Mouse (Mus musculus) embryonic facial prominence, embryonic 12.5 days (tissue): ENCODE results near the gene Thg1l. TPM values are rescaled to one million over a fixed set of nuclear protein-coding genes. Genes with fewer than 3 reads are reported as not detected.

Experiments used
- ATAC-seq: fragments of 200-750 bp; cut with Nextera tagmentation; 2 replicates; pipeline ENCODE4 v1.8.0; 2017; ENCODE audit not compliant: insufficient number of reproducible peaks, insufficient read depth, low FRiP score, low TSS enrichment
- H3K27ac ChIP-seq: fragments of 300-500 bp; sonication (generic); 2 replicates; pipeline ENCODE4 v1.5.1; 2016; ENCODE audit warnings: mild to moderate bottlenecking
- H3K27me3 ChIP-seq: fragments of 300-500 bp; sonication (generic); 2 replicates; pipeline ENCODE4 v1.6.1; 2016; ENCODE audit warnings: mild to moderate bottlenecking, moderate library complexity
- H3K36me3 ChIP-seq: fragments of 300-500 bp; sonication (generic); 2 replicates; pipeline ENCODE4 v1.6.1; 2016; ENCODE audit warnings: mild to moderate bottlenecking
- H3K4me1 ChIP-seq: fragments of 300-500 bp; sonication (generic); 2 replicates; pipeline ENCODE4 v1.6.1; 2016
- H3K4me2 ChIP-seq: fragments of 300-500 bp; sonication (generic); replicated peaks from 2 replicates; pipeline ENCODE4 v1.6.1; 2016; ENCODE audit warnings: mild to moderate bottlenecking, moderate library complexity
- H3K4me3 ChIP-seq: fragments of 300-500 bp; sonication (generic); 2 replicates; pipeline ENCODE4 v1.5.1; 2016; ENCODE audit warnings: mild to moderate bottlenecking
- H3K9ac ChIP-seq: fragments of 300-500 bp; sonication (generic); 2 replicates; pipeline ENCODE4 v1.6.1; 2016; ENCODE audit warnings: mild to moderate bottlenecking, moderate library complexity
- H3K9me3 ChIP-seq: fragments of 300-500 bp; sonication (generic); 2 replicates; pipeline ENCODE4 v1.6.1; 2016; ENCODE audit warnings: mild to moderate bottlenecking, moderate library complexity
- WGBS: fragments of 180-500 bp; shearing (Covaris S2); methylation state at CpG from one replicate; pipeline ENCODE4 v1.1.7; 2016; 5-methylcytosine and 5-hydroxymethylcytosine counted together
- polyA plus RNA-seq: library from polyadenylated mRNA; unstranded; fragments of >200 nt; fragmentation: Nextera tagmentation; extraction: Ambion mirVana; gene quantifications from 2 replicates; pipeline ENCODE4 v1.2.1, GENCODE M21; 2016

The Thg1l gene
- polyA plus RNA-seq = 12.8 and 13.5 TPM in 2 replicates

DNA sequence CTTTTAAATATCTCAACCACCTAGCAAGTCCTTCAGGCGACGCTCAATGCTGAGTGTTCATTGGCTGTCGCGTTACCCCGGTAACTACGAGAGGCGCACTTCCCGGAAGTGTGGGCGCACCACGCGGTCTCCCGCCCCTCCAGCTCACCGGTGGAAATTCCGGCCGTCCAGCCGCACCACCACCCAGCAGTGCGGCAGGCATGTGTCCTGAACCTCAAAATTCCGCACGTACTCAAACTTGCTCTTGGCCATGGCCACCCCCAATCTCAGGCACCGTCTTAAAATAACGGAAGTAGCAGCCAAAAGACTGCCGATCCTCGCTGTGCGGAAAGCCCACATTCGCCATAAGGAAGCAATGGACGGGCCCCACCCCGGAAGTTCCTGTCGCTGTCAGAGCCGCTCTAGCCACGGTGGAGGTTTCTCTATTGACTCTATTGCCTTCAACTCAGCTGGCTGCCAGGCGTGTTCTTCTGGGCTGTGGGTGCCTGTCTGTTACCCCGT is at the start of gene Thg1l:
TSS of gene Thg1l (minus strand) at position 368 of the 501 bp plus-strand sequence.
- no peaks in the 10 kb centered on the region for H3K4me1 ChIP-seq
- H3K4me2 ChIP-seq = peak within 1 kb of the TSS; percentile 63
- peak within 1 kb of the TSS; percentile 52 for H3K4me3 ChIP-seq
- under 1% methylated on average over 32 of the region's 32 CpGs for WGBS
- peaks cover 3% of the 10 kb centered on the region; the same call in 1 of the 2 replicates for H3K36me3 ChIP-seq
- peak; percentile 97 for ATAC-seq
- H3K27ac ChIP-seq = no peak within 1 kb of the TSS
- H3K27me3 ChIP-seq = no peaks in the 10 kb centered on the region
- H3K9me3 ChIP-seq = no peaks in the 10 kb centered on the region
- no peak within 1 kb of the TSS for H3K9ac ChIP-seq

GRCm38 (mm10) chr11:45992087-45992486 is 36.8 kb upstream of the Thg1l start:
- ATAC-seq = no peak
- H3K4me2 ChIP-seq = peak overlapping the region; percentile 50
- H3K9ac ChIP-seq = no peak overlapping the region
- no peaks in the 10 kb centered on the region for H3K27me3 ChIP-seq
- no peaks in the 10 kb centered on the region for H3K4me1 ChIP-seq
- no peak overlapping the region for H3K27ac ChIP-seq
- WGBS = 51% methylated on average over 13 of the region's 13 CpGs
- H3K4me3 ChIP-seq = peak overlapping the region; percentile 24
- H3K36me3 ChIP-seq = no peaks in the 10 kb centered on the region
- H3K9me3 ChIP-seq = no peaks in the 10 kb centered on the region

- Histone ChIP-seq H3K36me3 (no peaks in the 10 kb centered on the region), H3K27me3 (no peaks in the 10 kb centered on the region), H3K4me2 (peak overlapping the region; percentile 50), H3K27ac (no peak overlapping the region), H3K4me3 (peak overlapping the region; percentile 24), H3K9me3 (no peaks in the 10 kb centered on the region), H3K4me1 (no peaks in the 10 kb centered on the region), H3K9ac (no peak overlapping the region; the same call in 1 of the 2 replicates)
- 11% methylated on average over 16 of the region's 16 CpGs for WGBS
- no peak for ATAC-seq
These were observed 36.3 kb upstream of the Thg1l start for GRCm38 (mm10) chr11:45991604-45992003.

DNA sequence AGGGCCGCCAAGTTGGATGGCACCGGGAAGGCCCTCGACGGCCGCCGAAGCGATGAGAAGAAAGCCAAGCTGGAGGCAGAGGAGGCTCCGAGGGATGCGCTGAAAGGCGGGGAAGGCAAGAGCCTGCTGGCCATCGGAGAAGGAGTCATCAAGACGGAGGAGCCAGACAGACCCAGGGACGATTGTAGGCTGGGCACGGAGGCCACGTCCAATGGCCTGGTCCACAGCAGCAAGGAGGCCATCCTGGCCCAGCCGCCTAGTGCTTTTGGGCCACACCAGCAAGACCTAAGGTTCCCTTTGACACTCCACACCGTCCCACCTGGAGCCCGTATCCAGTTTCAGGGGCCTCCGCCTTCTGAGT is 25.6 kb upstream of the Thg1l start:
- ATAC-seq = peak; percentile 67
- H3K4me2 ChIP-seq = peak overlapping the region; percentile 74
- peak overlapping the region; percentile 41; the same call in 1 of the 2 replicates for H3K27ac ChIP-seq
- peaks cover 3% of the 10 kb centered on the region; the same call in 1 of the 2 replicates for H3K27me3 ChIP-seq
- H3K4me3 ChIP-seq = peak overlapping the region; percentile 62
- 0 out of 2 replicates have a peak, but pooled peaks cover 3% of the 10 kb centered on the region for H3K4me1 ChIP-seq
- H3K9me3 ChIP-seq = 0 out of 2 replicates have a peak, but pooled peaks cover 2% of the 10 kb centered on the region
- 41% methylated on average over 19 of the region's 19 CpGs for WGBS
- H3K36me3 ChIP-seq = no peaks in the 10 kb centered on the region
- H3K9ac ChIP-seq = peak overlapping the region; percentile 82

DNA sequence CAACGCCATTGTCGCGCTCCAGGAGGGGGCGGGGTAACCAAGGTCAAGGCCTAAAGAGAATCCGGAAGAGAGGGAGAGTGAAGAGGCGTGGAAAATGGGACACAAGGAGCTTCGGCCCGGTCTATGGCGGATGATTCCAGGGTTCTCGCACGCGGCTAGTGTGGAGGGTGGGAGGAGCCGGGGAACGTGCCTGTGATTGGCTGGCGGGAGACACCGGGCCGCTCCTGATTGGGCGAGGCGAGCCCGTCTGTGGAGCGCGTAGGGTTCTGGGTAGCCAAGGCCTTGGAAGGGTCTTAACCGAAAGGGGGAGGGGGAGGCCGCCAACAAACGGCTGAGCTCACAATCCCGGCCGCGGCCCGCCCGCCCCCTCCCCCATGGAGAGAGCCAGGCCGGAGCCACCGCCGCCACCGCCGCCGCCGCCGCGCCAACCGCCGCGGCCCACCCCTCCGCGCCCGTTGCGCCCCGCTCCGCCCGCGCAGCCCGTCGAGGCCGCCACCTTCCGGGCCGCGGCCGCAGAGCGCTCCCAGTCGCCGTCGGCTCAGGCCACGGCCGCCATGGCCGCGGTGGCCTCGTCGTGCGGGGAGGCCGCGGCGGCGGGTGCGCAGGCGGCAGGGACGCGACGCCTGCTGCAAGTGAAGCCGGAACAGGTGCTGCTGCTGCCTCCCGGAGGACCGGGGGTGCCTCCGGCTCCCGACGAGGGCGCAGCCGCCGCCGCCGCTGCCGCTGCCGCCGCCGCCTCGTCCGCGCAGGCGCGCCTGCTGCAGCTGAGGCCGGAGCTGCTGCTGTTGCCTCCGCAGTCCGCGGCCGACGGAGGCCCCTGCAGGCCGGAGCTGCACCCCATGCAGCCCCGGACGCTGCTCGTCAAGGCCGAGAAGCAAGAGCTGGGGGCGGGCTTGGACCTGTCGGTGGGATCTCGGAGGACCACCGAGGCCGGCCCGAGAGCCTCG is 24.9 kb upstream of the Thg1l start, which contains the start of gene Sox30:
TSS of gene Sox30 (plus strand) at position 365 of the 947 bp plus-strand sequence.
- peak within 1 kb of the TSS; percentile 82 for H3K9ac ChIP-seq
- H3K36me3 ChIP-seq = no peaks in the 10 kb centered on the region
- 11% methylated on average over 92 of the region's 115 CpGs for WGBS
- peak within 1 kb of the TSS; percentile 41; the same call in 1 of the 2 replicates for H3K27ac ChIP-seq
- peak within 1 kb of the TSS; percentile 74 for H3K4me2 ChIP-seq
- H3K9me3 ChIP-seq = 0 out of 2 replicates have a peak, but pooled peaks cover 2% of the 10 kb centered on the region
- ATAC-seq = peak; percentile 87
- peak within 1 kb of the TSS; percentile 62 for H3K4me3 ChIP-seq
- 0 out of 2 replicates have a peak, but pooled peaks cover 3% of the 10 kb centered on the region for H3K4me1 ChIP-seq
- peaks cover 3% of the 10 kb centered on the region; the same call in 1 of the 2 replicates for H3K27me3 ChIP-seq

- H3K9me3 ChIP-seq = 0 out of 2 replicates have a peak, but pooled peaks cover 2% of the 10 kb centered on the region
- 79% methylated on average over 3 of the region's 3 CpGs for WGBS
- no peak overlapping the region for H3K27ac ChIP-seq
- no peak overlapping the region for H3K4me3 ChIP-seq
- H3K36me3 ChIP-seq = no peaks in the 10 kb centered on the region
- H3K9ac ChIP-seq = no peak overlapping the region
- no peak for ATAC-seq
- H3K27me3 ChIP-seq = peaks cover 3% of the 10 kb centered on the region; the same call in 1 of the 2 replicates
- no peak overlapping the region for H3K4me2 ChIP-seq
- 0 out of 2 replicates have a peak, but pooled peaks cover 1% of the 10 kb centered on the region for H3K4me1 ChIP-seq
These were observed 20.8 kb upstream of the Thg1l start for GRCm38 (mm10) chr11:45976061-45976460.

DNA sequence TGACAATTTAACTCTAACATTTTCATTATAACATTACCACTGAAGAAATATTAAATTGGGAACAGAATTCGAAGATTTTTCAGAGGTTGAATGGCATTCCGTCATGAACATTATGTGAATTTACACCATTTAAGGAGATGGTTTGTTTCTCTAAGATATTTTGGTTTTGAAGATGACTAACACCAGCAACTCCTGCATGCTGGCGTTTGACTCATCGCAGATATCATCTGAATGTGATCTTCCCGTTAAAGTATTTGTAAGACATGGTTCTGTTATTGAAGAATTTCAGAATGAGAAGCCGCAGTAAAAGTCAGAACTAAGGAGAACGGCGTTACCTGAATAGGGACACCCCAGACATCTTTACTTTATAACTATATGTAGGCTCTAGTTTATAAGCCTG is 19.2 kb upstream of the Thg1l start:
- H3K4me1 ChIP-seq = no peaks in the 10 kb centered on the region
- WGBS = 84% methylated on average over 8 of the region's 8 CpGs
- no peaks in the 10 kb centered on the region for H3K9me3 ChIP-seq
- H3K27me3 ChIP-seq = no peaks in the 10 kb centered on the region
- ATAC-seq = no peak
- no peaks in the 10 kb centered on the region for H3K36me3 ChIP-seq
- no peak overlapping the region for H3K9ac ChIP-seq
- no peak overlapping the region for H3K4me2 ChIP-seq
- H3K27ac ChIP-seq = no peak overlapping the region
- no peak overlapping the region for H3K4me3 ChIP-seq

DNA sequence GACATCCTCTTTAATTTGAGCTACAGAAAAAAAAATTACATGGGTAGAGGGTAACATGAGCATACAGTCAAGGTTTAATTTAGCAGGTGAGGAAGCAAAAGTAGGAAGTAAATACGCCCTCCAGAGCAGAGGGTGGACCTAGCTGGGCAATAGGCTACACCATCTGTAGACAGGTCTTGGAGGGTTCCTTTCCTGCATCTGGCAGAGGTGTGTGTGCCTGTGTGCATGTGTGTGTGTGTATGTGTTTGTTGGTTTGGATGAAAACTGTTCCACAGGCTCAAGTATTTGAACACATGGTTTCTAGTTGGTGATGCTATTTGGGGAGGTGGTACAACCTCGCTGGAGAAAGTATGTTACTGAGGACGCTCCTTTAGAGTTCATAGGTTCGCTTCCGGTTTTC is 18.3 kb upstream of the Thg1l start:
- Histone ChIP-seq H3K27ac (no peak overlapping the region), H3K9ac (no peak overlapping the region), H3K36me3 (no peaks in the 10 kb centered on the region), H3K4me1 (no peaks in the 10 kb centered on the region), H3K4me3 (no peak overlapping the region), H3K9me3 (no peaks in the 10 kb centered on the region), H3K4me2 (no peak overlapping the region), H3K27me3 (no peaks in the 10 kb centered on the region)
- 76% methylated on average over 5 of the region's 5 CpGs for WGBS
- peak; percentile 60; the same call in 1 of the 2 replicates for ATAC-seq

DNA sequence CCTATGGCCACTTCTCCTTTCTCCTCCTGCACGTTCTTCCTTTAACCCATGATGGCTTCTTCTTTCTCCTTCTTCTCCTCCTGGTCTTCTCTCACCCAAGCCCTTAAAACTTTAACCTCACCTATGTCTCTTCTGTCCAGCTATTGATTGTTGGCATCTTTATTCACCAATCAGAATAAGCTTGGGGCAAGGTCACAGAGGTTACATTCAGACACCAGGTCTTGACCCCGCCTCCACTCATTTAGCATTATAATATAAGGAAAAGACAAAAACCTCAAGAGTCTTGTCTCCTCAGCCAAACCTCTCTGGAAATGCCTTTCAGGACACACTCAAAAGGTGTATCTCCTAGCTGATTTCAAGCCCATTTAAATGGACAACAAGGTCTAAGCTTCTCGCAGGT is 13.2 kb upstream of the Thg1l start:
- ATAC-seq = no peak
- H3K36me3 ChIP-seq = no peaks in the 10 kb centered on the region
- H3K9ac ChIP-seq = no peak overlapping the region
- no peaks in the 10 kb centered on the region for H3K27me3 ChIP-seq
- H3K4me1 ChIP-seq = no peaks in the 10 kb centered on the region
- H3K4me2 ChIP-seq = no peak overlapping the region
- H3K4me3 ChIP-seq = no peak overlapping the region
- 91% methylated on average over 3 of the region's 3 CpGs for WGBS
- no peak overlapping the region for H3K27ac ChIP-seq
- H3K9me3 ChIP-seq = no peaks in the 10 kb centered on the region

- Histone ChIP-seq H3K27me3 (no peaks in the 10 kb centered on the region), H3K9ac (no peak overlapping the region), H3K4me2 (no peak overlapping the region), H3K36me3 (no peaks in the 10 kb centered on the region), H3K4me3 (no peak overlapping the region), H3K9me3 (no peaks in the 10 kb centered on the region), H3K4me1 (no peaks in the 10 kb centered on the region), H3K27ac (no peak overlapping the region)
- WGBS = 85% methylated on average over 4 of the region's 4 CpGs
- ATAC-seq = no peak
These were observed 11.6 kb upstream of the Thg1l start for GRCm38 (mm10) chr11:45966896-45967295.

- no peaks in the 10 kb centered on the region for H3K36me3 ChIP-seq
- 83% methylated on average over 5 of the region's 5 CpGs for WGBS
- no peaks in the 10 kb centered on the region for H3K27me3 ChIP-seq
- ATAC-seq = no peak
- H3K27ac ChIP-seq = no peak overlapping the region
- no peaks in the 10 kb centered on the region for H3K9me3 ChIP-seq
- H3K4me1 ChIP-seq = no peaks in the 10 kb centered on the region
- no peak overlapping the region for H3K4me3 ChIP-seq
- H3K4me2 ChIP-seq = no peak overlapping the region
- H3K9ac ChIP-seq = no peak overlapping the region
These were observed 4.7 kb upstream of the Thg1l start for GRCm38 (mm10) chr11:45960003-45960402.
